Mouse (Mus musculus) gastrocnemius, postnatal 25 days (tissue): ENCODE data around the gene Itpr2. TPM values are rescaled to one million over a fixed set of nuclear protein-coding genes. Genes with fewer than 3 reads are reported as not detected.

Source experiments
- DNase-seq: peaks from one replicate; pipeline ENCODE4 v3.0.0; 2022
- total RNA-seq, 2 experiments: library from RNA; stranded (reverse); gene quantifications; 1 replicate in 1 of 2; 2 replicates in 1 of 2; pipeline ENCODE4 v1.2.3; 2021

Gene Itpr2
- total RNA-seq, 2 experiments from 2014 or later, result 8.5 to 9.4 TPM

DNA sequence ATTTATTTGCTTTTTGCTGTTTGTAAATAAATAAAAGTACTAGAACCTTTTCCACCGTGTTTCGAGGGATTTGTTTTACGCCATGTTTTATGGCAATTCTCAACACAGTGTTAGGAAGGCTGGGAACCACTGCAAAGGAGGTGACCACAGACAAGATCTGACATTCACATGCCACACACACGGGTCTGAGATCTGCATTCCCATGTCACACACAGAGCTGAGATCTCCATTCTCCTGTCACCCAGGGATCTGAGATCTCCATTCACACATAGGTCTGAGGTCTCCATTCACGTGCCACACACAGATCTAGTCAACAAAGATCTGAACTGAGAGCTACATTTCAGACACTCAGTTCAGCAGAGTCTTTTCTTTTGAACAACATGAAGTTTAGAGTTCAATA lies 282.0 kb downstream of the Itpr2 start:
- no peak for DNase-seq

DNA sequence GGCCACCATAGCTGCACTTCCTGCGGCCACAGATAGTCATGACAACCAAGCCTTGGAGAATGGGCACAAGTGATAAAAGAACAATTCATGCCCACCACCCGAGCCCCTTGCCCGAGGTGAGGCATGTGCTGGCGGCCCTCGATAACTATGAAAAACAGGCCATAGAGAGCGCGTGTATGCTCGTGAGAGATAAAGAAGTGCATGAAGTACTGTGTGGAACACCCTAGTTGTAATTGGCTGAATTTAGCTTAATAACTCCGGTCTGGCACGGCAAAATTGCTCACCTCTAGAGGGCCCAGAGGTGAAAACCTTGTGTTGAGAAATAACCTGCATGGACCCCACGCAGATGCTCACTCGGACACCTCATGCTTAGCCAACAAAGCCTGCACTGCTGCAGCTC lies 282.5 kb downstream of the Itpr2 start:
- DNase-seq, result no peak

DNA sequence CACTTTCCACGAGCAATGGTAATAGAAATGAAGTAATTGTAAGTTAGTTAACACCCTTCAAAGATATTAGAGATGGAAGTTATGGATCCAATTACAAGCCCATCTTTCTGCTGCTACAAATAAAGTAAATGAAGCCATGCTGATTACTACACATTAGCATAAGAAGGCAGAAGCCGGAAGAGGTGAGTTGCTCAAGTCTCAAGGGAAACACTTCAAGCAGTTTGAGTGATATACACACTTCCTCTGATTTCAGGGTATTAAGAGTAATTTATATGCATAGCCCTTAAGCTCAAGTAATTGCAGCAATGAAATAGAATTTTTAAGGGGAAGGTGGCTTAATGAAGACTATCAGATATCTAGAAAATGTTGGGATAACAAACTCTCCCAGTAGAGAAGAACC lies 286.7 kb downstream of the Itpr2 start:
- DNase-seq, result no peak

DNA sequence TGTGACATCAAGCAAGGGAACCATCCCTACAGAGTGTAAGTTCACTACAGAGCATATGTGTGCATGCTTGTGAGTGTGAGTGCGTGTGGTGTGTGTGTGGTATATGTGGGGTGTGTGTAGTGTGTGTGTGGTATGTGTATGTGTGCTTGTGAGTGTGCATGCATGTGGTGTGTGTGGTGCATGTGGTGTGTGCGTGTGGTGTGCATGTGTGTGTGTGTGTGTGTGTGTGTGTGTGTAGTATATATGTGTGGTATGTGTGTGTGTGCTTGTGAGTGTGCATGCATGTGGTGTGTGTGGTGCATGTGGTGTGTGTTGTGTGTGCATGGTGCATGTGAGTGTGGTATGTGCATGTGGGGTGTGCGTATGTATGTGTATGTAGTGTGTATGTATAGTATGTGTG lies 289.7 kb downstream of the Itpr2 start:
- DNase-seq, result no peak

DNA sequence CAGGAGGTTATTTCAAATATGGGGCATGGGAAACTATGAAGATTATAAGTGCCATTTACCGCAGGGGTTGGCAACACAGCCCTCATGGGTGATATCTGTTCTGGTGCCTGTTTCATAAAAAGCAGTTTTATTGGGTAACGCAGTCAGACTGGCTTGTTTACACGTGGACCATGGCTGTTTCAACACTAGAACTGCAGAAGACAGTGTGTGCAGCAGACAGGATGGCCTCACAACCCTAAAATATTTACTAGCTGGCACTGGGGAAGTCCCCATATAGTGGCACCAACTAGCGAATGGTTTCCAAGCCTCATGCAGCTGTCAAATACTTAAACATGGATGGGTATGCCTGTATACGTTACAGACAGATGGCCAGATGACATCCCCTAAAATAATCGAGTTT lies 290.8 kb downstream of the Itpr2 start:
- no peak for DNase-seq

DNA sequence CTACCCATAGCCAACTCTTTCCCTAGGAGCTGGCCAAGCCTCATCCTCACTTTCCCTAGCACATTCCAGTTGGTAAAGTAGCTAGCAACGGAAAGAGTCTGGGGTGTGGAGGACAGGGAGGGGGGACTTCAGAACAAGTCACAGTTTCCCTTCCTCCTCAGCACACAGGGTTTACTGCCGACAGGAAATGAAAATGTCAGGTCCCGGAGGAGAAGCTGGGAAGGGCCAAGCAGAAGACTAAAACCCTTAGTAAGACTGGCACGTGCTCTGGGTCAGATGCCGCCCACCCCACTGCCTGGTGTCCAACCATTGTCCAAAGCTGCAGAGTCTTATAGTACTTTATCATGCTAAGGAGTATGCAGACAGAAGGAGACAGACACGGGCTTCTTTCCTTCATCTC lies 293.0 kb downstream of the Itpr2 start:
- DNase-seq, result no peak

DNA sequence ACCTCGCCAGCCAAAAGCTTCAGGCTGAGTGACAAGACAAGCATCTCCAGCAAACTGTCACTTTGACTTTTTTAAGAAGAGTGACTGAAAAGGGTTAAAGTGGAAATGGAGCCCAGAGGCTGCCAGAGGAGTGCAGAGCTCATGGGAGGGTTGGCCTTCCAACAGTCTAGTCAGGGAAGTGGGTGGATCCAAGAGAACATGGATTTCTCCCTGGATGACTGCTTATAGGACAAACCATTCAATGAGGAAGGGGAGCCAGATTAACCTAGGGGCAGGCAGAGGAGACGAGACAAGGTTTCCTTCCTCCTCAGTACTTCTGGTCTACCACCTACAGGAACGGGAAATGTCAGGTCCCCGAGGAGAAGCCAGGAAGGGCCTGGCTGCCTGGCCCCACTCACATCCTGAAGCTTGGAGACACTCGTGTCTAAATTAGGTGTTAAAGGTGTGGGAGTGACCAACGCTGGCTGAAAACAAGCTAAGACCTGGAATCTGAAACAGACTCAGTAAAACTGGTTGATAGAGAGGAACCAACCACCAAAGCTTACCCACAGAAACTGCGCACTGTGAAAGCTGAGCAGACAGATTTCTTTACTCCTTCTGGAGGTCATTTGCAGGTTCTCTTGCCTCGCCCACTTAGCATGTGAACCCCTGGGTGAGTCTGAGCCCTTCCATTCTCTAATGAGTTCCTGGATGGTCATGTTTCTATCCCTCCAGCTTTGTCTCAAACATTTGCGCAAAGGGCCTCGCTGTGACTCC lies 294.6 kb downstream of the Itpr2 start:
- DNase-seq, result no peak

DNA sequence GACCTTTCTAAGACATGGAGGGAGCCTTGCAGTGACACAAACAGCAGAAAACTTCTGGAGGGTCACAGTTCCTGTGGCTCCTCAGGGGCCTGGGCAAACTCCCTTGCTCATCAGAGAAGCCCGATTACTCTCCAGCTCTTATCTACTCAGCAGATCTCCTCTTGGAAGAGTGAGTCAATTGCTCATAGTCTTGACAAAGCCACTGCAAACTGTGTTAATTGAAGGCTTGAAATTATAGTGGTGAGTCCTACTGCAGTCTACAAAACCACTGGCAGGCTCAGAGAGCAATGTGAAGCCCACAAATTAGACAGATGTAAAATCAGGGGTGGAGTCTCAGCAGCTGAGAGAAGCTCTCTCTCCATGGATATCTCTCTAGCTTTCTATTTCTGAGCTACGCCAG lies 296.9 kb downstream of the Itpr2 start:
- no peak for DNase-seq

DNA sequence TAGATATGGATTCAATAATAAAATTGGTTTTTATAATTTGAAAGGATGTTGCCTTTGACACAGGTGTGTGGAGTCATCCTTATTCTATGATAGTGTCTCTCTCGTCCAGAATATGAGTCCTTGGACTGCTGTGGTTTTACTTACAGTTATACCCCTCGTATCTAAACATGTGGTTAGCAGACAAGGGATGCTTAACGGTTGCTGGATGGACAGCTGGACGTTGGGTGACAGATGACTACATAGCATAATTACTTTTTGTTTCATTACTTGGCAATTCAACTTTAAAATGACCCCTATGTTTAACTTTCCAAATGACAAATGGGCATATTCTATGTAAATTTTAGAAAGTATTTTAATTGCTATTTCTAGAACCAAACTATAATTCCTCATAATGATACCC lies 297.6 kb downstream of the Itpr2 start:
- no peak for DNase-seq

DNA sequence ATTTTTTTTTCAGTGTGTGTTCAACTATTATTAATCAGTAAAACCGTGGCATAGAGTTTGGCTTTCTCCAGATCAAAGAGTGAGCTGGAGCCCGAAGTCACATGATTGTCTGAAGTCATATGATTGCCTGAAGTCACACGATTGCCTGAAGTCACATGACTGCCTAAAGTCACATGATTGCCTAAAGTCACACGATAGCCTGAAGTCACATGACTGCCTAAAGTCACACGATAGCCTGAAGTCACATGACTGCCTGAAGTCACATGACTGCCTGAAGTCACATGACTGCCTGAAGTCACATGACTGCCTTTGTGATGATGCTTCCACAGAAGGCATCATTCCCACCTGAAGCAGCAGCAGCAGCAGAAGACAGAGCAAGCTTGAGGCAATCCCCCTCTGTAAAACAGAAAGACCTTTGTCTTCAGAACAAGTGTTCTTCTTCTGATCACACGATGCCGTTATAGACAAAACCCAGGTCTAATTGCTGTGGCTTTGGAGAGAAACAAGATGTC lies 304.1 kb downstream of the Itpr2 start:
- no peak for DNase-seq

DNA sequence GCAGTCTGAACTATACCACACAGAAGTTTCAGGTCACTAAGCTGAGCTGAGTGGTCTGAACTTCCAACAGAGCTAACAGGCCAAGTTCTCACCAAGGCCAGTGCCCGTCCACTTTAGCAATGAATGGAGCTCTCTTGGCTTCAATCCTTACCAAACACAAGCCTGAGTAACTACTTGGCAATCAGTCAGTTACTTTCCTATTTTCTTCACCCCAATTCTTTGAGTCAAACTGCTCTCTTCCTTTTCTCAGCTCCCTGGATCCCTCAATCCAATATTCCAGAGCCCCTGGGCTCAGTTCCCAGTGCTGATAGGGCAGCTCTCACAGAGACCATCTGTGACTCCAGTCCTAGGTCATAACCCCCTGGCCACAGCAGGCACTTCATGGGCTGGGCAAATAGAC lies 305.3 kb downstream of the Itpr2 start:
- DNase-seq, result no peak

DNA sequence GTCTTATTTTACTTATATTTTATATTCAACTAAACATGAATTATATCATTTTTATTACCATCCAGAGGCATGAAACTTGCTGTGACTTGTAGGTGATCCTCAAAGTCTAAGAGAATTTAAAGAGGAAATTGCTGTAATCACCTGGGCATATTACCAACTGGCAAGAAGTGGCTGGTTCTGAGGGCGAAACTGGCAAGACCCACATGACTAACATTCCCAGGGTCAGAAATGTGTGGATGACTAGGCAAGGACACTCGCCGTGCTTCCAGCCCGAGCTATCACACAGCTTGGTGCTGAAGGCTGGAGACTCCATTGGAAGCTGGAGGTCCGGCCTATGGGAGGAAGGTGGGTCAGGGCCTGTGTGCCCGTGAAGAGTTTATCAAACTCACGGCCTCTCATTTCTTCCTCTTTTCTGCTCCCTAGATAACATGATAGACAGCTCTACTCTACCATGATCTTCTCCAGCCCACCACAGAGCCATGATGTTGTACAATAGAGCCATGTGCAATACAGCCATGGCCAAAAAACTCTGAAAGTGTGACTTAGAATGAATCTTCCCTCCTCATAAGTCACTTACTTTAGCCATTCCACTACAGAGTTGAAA lies 306.1 kb downstream of the Itpr2 start:
- no peak for DNase-seq

DNA sequence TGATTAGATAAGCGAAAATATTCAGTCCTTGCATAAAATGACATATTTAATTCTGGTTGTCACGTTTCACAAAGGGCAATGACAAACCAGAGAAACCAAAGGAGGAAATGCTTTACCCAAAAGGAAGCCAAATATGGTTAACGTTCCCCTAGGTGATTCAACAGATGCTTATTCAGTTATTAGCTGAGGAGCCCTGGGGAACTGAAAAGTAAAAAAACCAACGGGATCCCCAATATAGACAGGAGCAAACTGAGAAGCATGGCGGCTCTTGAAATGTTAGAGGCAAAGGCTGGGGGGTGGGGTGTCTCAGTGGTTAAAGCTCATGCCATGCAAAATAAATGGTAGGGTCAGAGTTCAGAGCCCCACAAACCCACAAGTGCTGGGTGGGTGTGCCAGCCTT lies 310.1 kb downstream of the Itpr2 start:
- DNase-seq, result no peak

DNA sequence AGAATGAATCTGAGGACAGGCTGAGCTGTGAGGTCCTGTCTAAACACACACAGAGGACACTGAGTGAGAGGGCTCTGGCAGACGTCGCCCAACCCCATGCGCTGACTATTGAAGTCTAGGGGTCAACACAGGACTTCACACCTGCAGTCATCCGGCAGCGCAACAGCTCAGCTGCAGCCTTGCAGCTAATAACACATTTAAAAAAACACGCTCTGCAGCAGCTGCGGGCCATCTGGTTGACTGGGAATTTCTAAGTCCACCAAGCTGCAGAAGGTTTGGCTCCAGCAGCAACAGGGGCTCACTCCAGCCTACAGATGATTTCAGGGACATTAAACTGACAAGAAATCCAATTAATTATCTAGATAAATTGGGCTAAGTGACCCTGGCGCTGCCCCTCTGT lies 312.0 kb downstream of the Itpr2 start:
- no peak for DNase-seq

DNA sequence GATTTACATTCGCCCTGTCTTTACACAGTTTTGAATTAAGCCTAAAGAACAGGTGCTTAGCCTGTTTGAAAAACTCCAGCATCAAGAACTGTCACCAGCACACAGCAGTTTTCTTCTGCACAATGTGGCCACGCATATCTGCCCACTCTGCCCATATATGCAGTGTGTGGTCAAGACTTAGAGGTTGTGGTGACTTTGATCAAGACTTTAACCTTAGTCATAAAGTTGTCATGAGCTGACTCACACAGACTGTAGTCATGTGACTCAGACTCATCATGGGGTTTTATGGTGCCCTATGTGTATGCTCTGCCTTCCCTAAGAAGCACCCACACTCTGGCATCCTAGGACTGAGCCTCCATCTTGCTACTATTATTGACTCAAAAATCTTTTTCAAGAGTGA lies 316.5 kb downstream of the Itpr2 start:
- no peak for DNase-seq

DNA sequence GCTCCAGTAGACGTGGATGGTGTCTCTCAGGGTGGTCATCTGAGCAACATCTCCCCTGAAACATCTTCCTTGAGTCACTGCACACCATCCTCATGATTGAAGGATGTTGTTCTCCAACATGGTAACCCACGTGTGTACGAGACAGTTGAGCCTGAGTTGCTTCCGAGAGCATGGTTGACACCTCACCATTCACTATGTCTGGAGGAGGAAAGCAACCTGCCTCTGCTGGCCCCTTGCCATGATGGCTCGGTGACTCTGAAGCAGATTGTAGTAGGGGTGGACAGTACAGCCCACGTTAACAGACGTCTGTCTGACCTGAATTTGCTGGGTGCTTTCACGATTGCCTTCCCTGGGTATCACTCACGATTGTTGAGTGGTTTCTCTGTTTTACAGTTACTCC lies 317.3 kb downstream of the Itpr2 start:
- no peak for DNase-seq

DNA sequence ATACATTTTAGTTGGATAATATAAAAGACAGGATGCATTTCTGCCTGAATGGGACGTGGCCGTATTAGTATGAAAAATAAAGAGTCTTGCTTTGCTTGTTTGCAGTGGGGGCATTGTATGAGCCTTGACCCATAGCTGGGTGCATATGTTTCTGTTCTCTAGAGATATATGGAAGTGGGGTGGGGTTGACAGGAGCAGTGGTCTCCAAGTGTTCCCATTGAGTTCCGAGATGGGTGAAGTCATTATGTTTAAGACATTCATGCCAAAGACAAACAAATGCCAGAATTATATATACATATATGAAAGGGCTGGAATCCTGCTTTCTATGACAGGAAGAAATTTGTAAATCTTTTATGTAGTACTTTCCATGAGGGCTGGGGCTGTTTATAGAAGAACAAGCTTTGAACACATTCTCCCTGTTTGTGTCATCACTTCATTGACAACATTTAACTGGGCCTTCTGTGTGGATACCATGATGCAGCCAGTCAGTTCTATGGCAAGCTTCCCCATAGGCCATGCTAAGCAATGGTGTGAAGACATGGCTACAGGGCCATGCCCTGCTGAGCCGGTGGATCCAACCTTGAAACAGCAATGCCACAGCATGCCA lies 327.3 kb downstream of the Itpr2 start:
- no peak for DNase-seq

DNA sequence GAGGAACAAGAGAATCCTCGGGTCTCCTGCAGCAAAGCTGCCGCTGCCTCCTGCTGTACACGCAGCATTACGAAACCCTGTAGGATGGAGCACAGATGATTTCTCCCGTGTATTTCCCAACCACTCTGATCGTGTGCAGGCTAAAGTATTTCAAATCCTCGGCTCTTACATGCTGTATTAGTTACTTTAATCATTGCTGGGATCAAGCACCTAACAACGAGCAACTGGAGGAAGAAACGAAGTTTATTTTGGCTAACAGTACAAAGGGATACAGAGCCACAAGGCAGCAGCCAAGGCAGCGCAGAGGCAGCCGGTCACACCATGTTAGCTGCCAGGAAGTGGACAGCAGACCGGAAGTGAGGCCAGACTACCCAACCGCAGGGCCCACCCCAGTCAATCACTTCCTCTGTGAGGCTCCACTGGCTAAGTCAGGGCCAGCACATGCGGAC lies 331.4 kb downstream of the Itpr2 start:
- peak; percentile 60 for DNase-seq

DNA sequence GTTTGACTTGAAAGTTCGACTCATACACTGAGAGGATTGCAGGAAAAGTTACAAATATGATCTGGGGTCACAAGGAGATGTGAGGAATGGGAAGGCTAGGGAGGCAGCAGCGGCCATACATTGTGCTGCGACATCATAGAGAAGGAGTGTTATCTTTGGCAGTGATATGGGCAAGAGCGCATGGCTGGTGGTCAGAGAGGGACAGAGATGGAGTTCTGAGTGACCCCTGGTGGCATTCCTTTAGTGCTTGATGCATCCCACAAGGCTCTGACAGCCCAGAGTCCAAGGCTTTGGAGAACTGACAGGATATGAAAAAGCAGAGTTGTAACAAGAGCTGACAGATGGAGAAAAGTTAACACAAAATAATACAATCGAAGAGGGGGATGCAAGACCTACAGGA lies 334.8 kb downstream of the Itpr2 start:
- DNase-seq, result no peak

DNA sequence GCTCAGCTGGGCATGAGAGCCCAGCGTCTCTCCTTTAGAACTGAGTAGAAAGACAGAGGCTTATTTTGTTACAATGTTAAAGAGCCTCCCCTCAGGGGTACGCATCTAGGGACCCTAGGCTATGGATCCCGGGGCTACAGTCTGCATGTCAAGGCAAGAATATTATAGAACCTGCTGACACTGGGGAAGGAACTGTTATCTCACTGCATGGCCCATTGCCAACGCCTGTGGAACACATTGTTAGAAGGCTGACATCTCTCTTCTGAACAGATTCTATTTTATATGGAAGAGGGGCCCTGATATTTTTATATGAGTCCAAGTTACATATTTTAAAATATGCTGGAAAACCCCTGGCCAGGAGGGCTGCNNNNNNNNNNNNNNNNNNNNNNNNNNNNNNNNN lies 342.4 kb downstream of the Itpr2 start:
- no peak for DNase-seq

DNA sequence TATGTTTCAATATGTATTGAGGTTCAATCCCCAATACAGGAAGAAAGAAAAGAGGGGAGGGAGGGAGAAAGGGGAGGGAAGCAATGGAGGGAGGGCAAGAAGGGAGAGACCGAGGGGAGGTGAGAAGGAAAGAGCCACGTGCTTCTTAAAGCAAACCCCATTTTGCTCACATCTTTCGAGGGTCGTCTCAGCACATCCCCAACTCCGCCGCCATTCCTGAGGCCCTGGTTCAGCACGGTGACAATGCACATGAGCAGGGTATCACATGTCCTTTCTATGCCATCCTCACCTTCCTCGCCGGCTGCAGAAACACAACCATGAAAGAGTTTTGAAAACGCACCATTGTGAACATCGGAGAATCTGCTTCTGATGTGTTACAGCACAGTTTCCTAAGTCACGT lies 343.3 kb downstream of the Itpr2 start:
- DNase-seq, result no peak

DNA sequence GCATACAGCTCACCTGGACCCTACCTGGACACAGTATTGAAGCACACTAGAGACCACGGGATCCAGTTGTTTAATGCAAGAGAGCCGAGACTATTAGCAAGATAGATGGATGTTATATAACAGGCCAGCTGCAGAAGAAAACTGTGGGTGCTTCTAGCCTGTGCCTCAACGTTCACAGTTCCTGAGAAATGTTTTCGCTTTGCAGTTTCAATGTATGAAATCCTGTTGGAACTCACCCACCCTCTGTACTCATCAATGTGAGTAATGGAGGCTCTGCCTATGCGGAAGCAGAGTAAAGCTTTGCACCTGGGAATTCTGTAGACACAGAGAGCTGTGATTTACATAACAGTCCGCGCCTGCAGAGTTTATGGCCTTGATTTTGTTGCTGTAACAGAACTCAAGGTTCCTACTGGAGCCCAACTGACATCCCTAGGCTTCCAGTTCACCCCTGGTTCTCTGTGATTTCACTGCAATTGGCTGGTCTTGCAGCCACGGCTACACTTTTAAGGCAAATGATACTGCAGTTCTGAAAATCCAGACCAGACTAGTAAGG lies 344.0 kb downstream of the Itpr2 start:
- DNase-seq, result no peak

DNA sequence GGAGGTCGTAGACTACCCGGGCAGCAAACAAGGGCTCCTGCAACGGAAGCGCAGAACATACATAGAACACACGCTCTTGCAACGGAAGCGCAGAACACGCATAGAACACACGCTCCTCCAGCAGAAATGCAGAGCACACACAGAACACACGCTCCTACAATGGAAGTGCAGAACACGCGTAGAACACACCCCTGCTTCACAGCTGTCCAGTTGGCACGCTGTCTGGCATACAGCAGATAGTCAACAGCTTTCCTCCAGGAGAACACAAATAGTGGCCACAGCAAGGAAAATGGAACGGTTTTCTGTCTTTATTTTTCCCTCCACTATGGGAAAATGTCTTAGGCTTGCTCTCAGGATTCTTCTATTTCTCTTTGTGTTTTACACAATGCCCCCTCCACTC lies 344.9 kb downstream of the Itpr2 start:
- no peak for DNase-seq
